Mouse (Mus musculus) CD4-positive naive resting alpha-beta T cell, adult 76 days (primary cell): ENCODE data around the gene Cenpf. TPM values are rescaled to one million over a fixed set of nuclear protein-coding genes. Genes with fewer than 3 reads are reported as not detected.

Experiments
- total RNA-seq: library from RNA; stranded (reverse); gene quantifications from one replicate; pipeline ENCODE4 v1.2.4, GENCODE M21; 2023

Cenpf gene
- 1.8 TPM for total RNA-seq

GRCm38 (mm10) chr1:189687654-189688387 is at the start of gene Cenpf:
Cenpf (minus strand) TSS chr1:189688086.

DNA sequence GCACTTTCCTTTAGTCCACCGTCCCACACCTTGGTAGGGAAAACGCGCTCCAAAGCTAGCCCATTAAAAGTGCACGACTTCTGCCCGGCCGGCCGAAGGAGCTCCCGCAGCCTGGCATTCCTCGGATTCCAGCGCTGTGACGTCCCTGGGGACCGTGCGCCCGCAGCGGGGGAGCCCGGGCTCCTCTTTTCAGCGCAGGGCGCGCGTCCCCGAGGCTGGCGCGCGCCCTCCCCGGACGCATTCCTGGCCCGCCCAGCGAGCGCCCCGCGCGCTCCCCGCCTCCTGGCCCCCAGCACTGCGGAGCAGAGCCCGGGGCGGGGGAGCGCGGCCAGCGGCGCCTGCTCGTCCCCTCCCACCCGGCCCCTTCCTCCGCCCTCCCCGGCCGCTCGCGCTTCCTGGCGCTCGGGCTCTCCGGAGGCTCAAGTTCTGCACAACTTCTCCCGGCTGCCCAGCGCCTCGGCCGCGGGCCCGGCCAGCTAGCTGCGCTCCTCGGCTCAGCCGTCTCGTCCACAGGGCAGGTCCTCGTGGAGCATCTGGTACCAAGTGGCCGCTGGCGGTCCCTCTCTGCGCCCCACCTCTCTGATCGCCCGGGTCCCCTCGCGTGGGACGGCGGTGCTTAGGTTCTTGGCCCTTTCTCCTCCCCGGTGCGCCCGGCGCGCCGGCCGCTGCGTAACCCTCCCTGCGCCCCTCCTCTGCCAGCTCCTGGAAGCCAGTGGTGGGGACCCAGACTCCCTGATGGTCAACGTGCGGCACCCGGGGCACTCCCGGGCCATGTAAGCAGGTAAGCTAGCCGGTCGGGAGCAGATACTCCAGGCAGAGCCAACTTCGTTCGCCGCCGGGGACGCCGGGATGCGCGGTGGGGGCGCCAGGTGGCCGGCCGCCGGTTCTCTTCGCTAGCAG is 40.2 kb upstream of the Cenpf start, which contains the start of gene Ptpn14:
Gene Ptpn14 (plus strand): TSS at position 385 of the 900 bp plus-strand sequence.

Other genes with a start within 250 kb of the Cenpf start
- 3.5 TPM for gene Ptpn14, start 40.2 kb upstream of the Cenpf start, total RNA-seq
- gene Smyd2, start 234.3 kb upstream of the Cenpf start, total RNA-seq = 6.6 TPM